Mouse (Mus musculus) kidney, postnatal 0 days (tissue): ENCODE results near the gene Mylk2. TPM values are rescaled to one million over a fixed set of nuclear protein-coding genes. Genes with fewer than 3 reads are reported as not detected.

ENCODE experiments used
- ATAC-seq: fragments of 200-750 bp; cut with Nextera tagmentation; replicated peaks from 2 replicates; pipeline ENCODE4 v1.8.0; 2017; ENCODE audit warnings: low read depth, moderate number of reproducible peaks, moderate TSS enrichment, moderate library complexity; ENCODE audit not compliant: low FRiP score
- DNase-seq: peaks from one replicate; pipeline ENCODE4 v3.0.0-alpha.2; 2016; ENCODE audit warnings: low spot score
- H3K27ac ChIP-seq: fragments of 300-500 bp; sonication (generic); 2 replicates; pipeline ENCODE4 v1.5.1; 2014; ENCODE audit warnings: mild to moderate bottlenecking
- H3K27me3 ChIP-seq: fragments of 300-500 bp; sonication (generic); 2 replicates; pipeline ENCODE4 v1.6.1; 2014; ENCODE audit warnings: low read length, mixed read lengths; ENCODE audit not compliant: insufficient read depth
- H3K36me3 ChIP-seq: fragments of 300-500 bp; sonication (generic); 2 replicates; pipeline ENCODE4 v1.6.1; 2014; ENCODE audit warnings: low read length, mixed read lengths; ENCODE audit not compliant: insufficient read depth
- H3K4me1 ChIP-seq: fragments of 300-500 bp; sonication (generic); replicated peaks from 2 replicates; pipeline ENCODE4 v1.6.1; 2014; ENCODE audit warnings: antibody characterized with exemption, low read length, mixed read lengths; ENCODE audit not compliant: insufficient read depth
- H3K4me2 ChIP-seq: fragments of 300-500 bp; sonication (generic); 2 replicates; pipeline ENCODE4 v1.6.1; 2014; ENCODE audit warnings: mild to moderate bottlenecking, low read length, moderate library complexity, mixed read lengths
- H3K4me3 ChIP-seq: fragments of 300-500 bp; sonication (generic); replicated peaks from 2 replicates; pipeline ENCODE4 v1.5.1; 2014; ENCODE audit warnings: low read depth, low read length
- H3K9ac ChIP-seq: fragments of 300-500 bp; sonication (generic); 2 replicates; pipeline ENCODE4 v1.6.1; 2014; ENCODE audit warnings: low read depth, low read length
- H3K9me3 ChIP-seq: fragments of 300-500 bp; sonication (generic); replicated peaks from 2 replicates; pipeline ENCODE4 v1.6.1; 2016; ENCODE audit warnings: low read length, inconsistent platforms, mixed read lengths
- CTCF ChIP-seq: IDR thresholded peaks from 2 replicates; pipeline ENCODE4 v1.5.1; 2016; ENCODE audit warnings: antibody characterized with exemption, low read depth, mild to moderate bottlenecking, moderate library complexity
- WGBS: fragments of 180-500 bp; shearing (Covaris S2); extraction: QIAGEN DNeasy Blood & Tissue Kit; methylation state at CpG from one replicate; pipeline ENCODE4 v1.1.7; 2014; 5-methylcytosine and 5-hydroxymethylcytosine counted together
- polyA plus RNA-seq: library from polyadenylated mRNA; unstranded; fragments of >200 nt; fragmentation: Nextera tagmentation; extraction: Ambion mirVana; gene quantifications from 2 replicates; pipeline ENCODE4 v1.2.1, GENCODE M21; 2015

Gene Mylk2
- polyA plus RNA-seq, 1 experiment from 2014 or later, result 0.21 TPM

- no peak overlapping the region for H3K9ac ChIP-seq
- no peak for TF ChIP-seq CTCF
- H3K27me3 ChIP-seq, result no peaks in the 10 kb centered on the region
- WGBS, result 32% methylated on average over 6 of the region's 6 CpGs
- H3K4me2 ChIP-seq, result no peak overlapping the region
- no peaks in the 10 kb centered on the region for H3K36me3 ChIP-seq
- no peak for DNase-seq
- peaks cover 3% of the 10 kb centered on the region; the same call in 1 of the 2 replicates for H3K4me1 ChIP-seq
- no peaks in the 10 kb centered on the region for H3K9me3 ChIP-seq
- no peak for ATAC-seq
- H3K27ac ChIP-seq, result no peak overlapping the region
- H3K4me3 ChIP-seq, result no peak overlapping the region
Observed at GRCm38 (mm10) chr2:152911432-152911831, 280 bp downstream of the Mylk2 start.

GRCm38 (mm10) chr2:152913471-152913870 lies 2.3 kb downstream of the Mylk2 start:
- no peak for TF ChIP-seq CTCF
- Histone ChIP-seq H3K4me3 (no peak overlapping the region), H3K4me2 (no peak overlapping the region), H3K9ac (no peak overlapping the region), H3K27me3 (no peaks in the 10 kb centered on the region), H3K36me3 (no peaks in the 10 kb centered on the region), H3K9me3 (no peaks in the 10 kb centered on the region), H3K27ac (no peak overlapping the region), H3K4me1 (peaks cover 3% of the 10 kb centered on the region; the same call in 1 of the 2 replicates)
- ATAC-seq (no peak), DNase-seq (no peak)
- 23% methylated on average over 7 of the region's 7 CpGs for WGBS

GRCm38 (mm10) chr2:152914310-152915120 lies 3.4 kb downstream of the Mylk2 start:
- DNase-seq (peak; percentile 92), ATAC-seq (peak; percentile 71)
- H3K4me3 ChIP-seq, result 0 out of 2 replicates have a peak overlapping the region, but pooled peaks have one; percentile 5
- H3K4me2 ChIP-seq, result peak overlapping the region; percentile 43
- H3K27me3 ChIP-seq, result no peaks in the 10 kb centered on the region
- peaks cover 3% of the 10 kb centered on the region; the same call in 1 of the 2 replicates for H3K4me1 ChIP-seq
- H3K9me3 ChIP-seq, result no peaks in the 10 kb centered on the region
- H3K27ac ChIP-seq, result no peak overlapping the region
- no peaks in the 10 kb centered on the region for H3K36me3 ChIP-seq
- no peak overlapping the region for H3K9ac ChIP-seq
- WGBS, result 3% methylated on average over 18 of the region's 18 CpGs
- TF ChIP-seq CTCF, result peak; percentile 97

- Histone ChIP-seq H3K9ac (no peak overlapping the region), H3K9me3 (no peaks in the 10 kb centered on the region), H3K4me1 (peaks cover 3% of the 10 kb centered on the region; the same call in 1 of the 2 replicates), H3K36me3 (no peaks in the 10 kb centered on the region), H3K4me3 (no peak overlapping the region), H3K27me3 (no peaks in the 10 kb centered on the region), H3K4me2 (no peak overlapping the region), H3K27ac (no peak overlapping the region)
- 59% methylated on average over 4 of the region's 4 CpGs for WGBS
- ATAC-seq (no peak), DNase-seq (no peak)
- TF ChIP-seq CTCF, result no peak
Observed at GRCm38 (mm10) chr2:152915453-152915852, 4.3 kb downstream of the Mylk2 start.

GRCm38 (mm10) chr2:152916111-152916510 lies 5.0 kb downstream of the Mylk2 start:
- no peaks in the 10 kb centered on the region for H3K27me3 ChIP-seq
- ATAC-seq (no peak), DNase-seq (no peak)
- no peaks in the 10 kb centered on the region for H3K36me3 ChIP-seq
- no peak overlapping the region for H3K27ac ChIP-seq
- H3K9me3 ChIP-seq, result no peaks in the 10 kb centered on the region
- no peak overlapping the region for H3K9ac ChIP-seq
- no peak overlapping the region for H3K4me3 ChIP-seq
- H3K4me1 ChIP-seq, result peaks cover 3% of the 10 kb centered on the region; the same call in 1 of the 2 replicates
- 47% methylated on average over 5 of the region's 5 CpGs for WGBS
- H3K4me2 ChIP-seq, result no peak overlapping the region
- TF ChIP-seq CTCF, result no peak

- Histone ChIP-seq H3K4me3 (no peak overlapping the region), H3K9me3 (no peaks in the 10 kb centered on the region), H3K27me3 (no peaks in the 10 kb centered on the region), H3K9ac (no peak overlapping the region), H3K27ac (no peak overlapping the region), H3K36me3 (no peaks in the 10 kb centered on the region), H3K4me2 (no peak overlapping the region), H3K4me1 (peaks cover 3% of the 10 kb centered on the region; the same call in 1 of the 2 replicates)
- DNase-seq, result no peak
- WGBS, result 45% methylated on average over 9 of the region's 9 CpGs
- no peak for TF ChIP-seq CTCF
- ATAC-seq, result no peak
Observed at GRCm38 (mm10) chr2:152917671-152918070, 6.5 kb downstream of the Mylk2 start.
